Comparison of ENCODE assay signal across 8 mouse cellular contexts in the genomic region with DNA sequence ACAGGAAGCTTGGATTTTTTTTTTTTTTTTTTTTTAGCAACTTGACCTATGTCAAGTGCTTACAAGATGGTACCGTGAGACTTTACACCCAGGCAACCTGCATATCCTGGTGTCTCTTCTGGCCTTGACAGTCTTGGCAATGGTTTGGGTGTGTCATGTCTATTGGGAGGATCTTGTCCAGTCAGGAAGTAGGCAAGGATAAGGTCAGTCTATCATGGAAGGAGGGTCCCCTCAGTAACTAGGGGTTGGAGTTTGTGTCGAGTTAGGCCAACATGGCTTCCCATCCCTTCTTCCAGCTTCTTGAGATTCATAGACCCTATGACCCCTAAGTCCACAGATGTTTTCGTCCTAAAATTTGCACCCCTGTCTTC. TPM values are rescaled to one million over a fixed set of nuclear protein-coding genes. Genes with fewer than 3 reads are reported as not detected.
DNase-seq lines count a peak whose midpoint lies in the region; ATAC-seq and TF ChIP-seq lines count a peak whose summit lies in the region.

No protein-coding gene starts in this region.

- no peak for ATAC-seq in hindbrain, embryonic 12.5 days (ENCODE audit: low FRiP score)
- ATAC-seq in midbrain, embryonic 12.5 days (ENCODE audit: low FRiP score, low read depth), result no peak

- H3K36me3 ChIP-seq in kidney, adult 2 months (ENCODE audit: control insufficient read depth, insufficient read depth, low read length), result no peaks in the 10 kb centered on the region
- 0 out of 2 replicates have a peak, but pooled peaks cover 3% of the 10 kb centered on the region for H3K36me3 ChIP-seq in hindbrain, embryonic 12.5 days
- no peaks in the 10 kb centered on the region for H3K36me3 ChIP-seq in midbrain, embryonic 12.5 days

- H3K9ac ChIP-seq in hindbrain, embryonic 12.5 days, result no peak overlapping the region
- H3K9ac ChIP-seq in midbrain, embryonic 12.5 days (replicated peaks), result peak overlapping the region; percentile 77; the same call in 1 of the 2 replicates

- H3K9me3 ChIP-seq in hindbrain, embryonic 12.5 days (replicated peaks), result no peaks in the 10 kb centered on the region
- H3K9me3 ChIP-seq in midbrain, embryonic 12.5 days, result no peaks in the 10 kb centered on the region

- peaks cover 12% of the 10 kb centered on the region; the same call in 1 of the 2 replicates for H3K4me1 ChIP-seq in kidney, adult 2 months (ENCODE audit: control insufficient read depth, insufficient read depth, low read length)
- H3K4me1 ChIP-seq in bone marrow, adult 2 months (ENCODE audit: control insufficient read depth, insufficient read depth, low read length), result no peaks in the 10 kb centered on the region
- peaks cover 26% of the 10 kb centered on the region for H3K4me1 ChIP-seq in hindbrain, embryonic 12.5 days
- peaks cover 22% of the 10 kb centered on the region for H3K4me1 ChIP-seq in midbrain, embryonic 12.5 days

- no peak for TF ChIP-seq POLR2A in kidney, adult 2 months (IDR thresholded peaks at IDR 0.05; ENCODE audit: low read depth, low read length)
- TF ChIP-seq POLR2A in bone marrow, adult 2 months (IDR thresholded peaks at IDR 0.05; ENCODE audit: borderline replicate concordance, control insufficient read depth, low read depth, low read length), result no peak

- WGBS in kidney, adult 2 months, result 51% methylated on average over 3 of the region's 3 CpGs
- 81% methylated on average over 3 of the region's 3 CpGs for WGBS in bone marrow, adult 2 months
- WGBS in hindbrain, embryonic 12.5 days, result 89% methylated on average over 3 of the region's 3 CpGs
- 90% methylated on average over 3 of the region's 3 CpGs for WGBS in midbrain, embryonic 12.5 days

- H3K27me3 ChIP-seq in kidney, adult 2 months (replicated peaks; ENCODE audit: control insufficient read depth, insufficient read depth, low read length), result no peaks in the 10 kb centered on the region
- H3K27me3 ChIP-seq in hindbrain, embryonic 12.5 days, result peaks cover 3% of the 10 kb centered on the region; the same call in 1 of the 2 replicates
- H3K27me3 ChIP-seq in midbrain, embryonic 12.5 days, result peaks cover 23% of the 10 kb centered on the region; the same call in 1 of the 2 replicates

- peak overlapping the region; percentile 27; the same call in 1 of the 2 replicates for H3K27ac ChIP-seq in kidney, adult 2 months (ENCODE audit: insufficient read depth, low read depth, low read length)
- H3K27ac ChIP-seq in bone marrow, adult 2 months (ENCODE audit: control insufficient read depth, insufficient read depth, low read depth, low read length, poor library complexity), result no peak overlapping the region
- no peak overlapping the region for H3K27ac ChIP-seq in hindbrain, embryonic 12.5 days
- no peak overlapping the region for H3K27ac ChIP-seq in midbrain, embryonic 12.5 days (replicated peaks)

- H3K4me2 ChIP-seq in hindbrain, embryonic 12.5 days (replicated peaks), result peak overlapping the region; percentile 80
- peak overlapping the region; percentile 74 for H3K4me2 ChIP-seq in midbrain, embryonic 12.5 days (replicated peaks)

- TF ChIP-seq CTCF in kidney, adult 2 months (conservative IDR thresholded peaks at IDR 0.05; ENCODE audit: insufficient read depth, insufficient read length, low read depth, low read length), result no peak
- no peak for TF ChIP-seq CTCF in bone marrow, adult 2 months (IDR thresholded peaks at IDR 0.05; ENCODE audit: control insufficient read depth, insufficient read depth, low read length)

- peak overlapping the region; percentile 76; the same call in 1 of the 2 replicates for H3K4me3 ChIP-seq in kidney, adult 2 months (ENCODE audit: insufficient read depth, low read depth, low read length)
- peak overlapping the region; percentile 40 for H3K4me3 ChIP-seq in bone marrow, adult 2 months (replicated peaks; ENCODE audit: control insufficient read depth, low read depth, low read length)
- H3K4me3 ChIP-seq in hindbrain, embryonic 12.5 days, result peak overlapping the region; percentile 68
- peak overlapping the region; percentile 70 for H3K4me3 ChIP-seq in midbrain, embryonic 12.5 days

- no peak for DNase-seq in kidney, adult 2 months
- DNase-seq in kidney, adult 11 months, result no peak
- no peak for DNase-seq in layer of hippocampus, postnatal 25 days (ENCODE audit: extremely low spot score in 1 of 2, low spot score in 1 of 2)
- DNase-seq in thymus, postnatal 0 days (ENCODE audit: low spot score), result no peak
- no peak for DNase-seq in thymus, postnatal 25 days

RNA-seq across cellular contexts. Expression of a gene that starts 0.9 kb away (rescaled TPM):
- polyA plus RNA-seq in kidney, adult 2 months (2012; rRNA removed), result 113 and 135 TPM in 2 replicates
- polyA plus RNA-seq in bone marrow, adult 2 months (2011; ENCODE audit: insufficient read depth, insufficient read length, low replicate concordance, missing spikeins), result 8.9 and 11.6 TPM in 2 replicates
- 13.8 and 15.3 TPM in 2 replicates for polyA plus RNA-seq in hindbrain, embryonic 12.5 days (2016; fragmentation: Nextera tagmentation; extraction: Ambion mirVana)
- polyA plus RNA-seq in midbrain, embryonic 12.5 days (2016; fragmentation: Nextera tagmentation; extraction: Ambion mirVana), result 14.3 and 15.2 TPM in 2 replicates
- total RNA-seq in layer of hippocampus, postnatal 25 days (2021), result 10 to 100 TPM; 67.2 to 75.2 TPM
- 23.2 and 23.6 TPM in 2 replicates for polyA plus RNA-seq in thymus, postnatal 0 days (2015; fragmentation: Nextera tagmentation; extraction: Ambion mirVana)

RNA-seq across cellular contexts. Expression of a gene that starts 24.9 kb away (rescaled TPM):
- not detected in 2 replicates for polyA plus RNA-seq in kidney, adult 2 months (2012; rRNA removed)
- polyA plus RNA-seq in bone marrow, adult 2 months (2011; ENCODE audit: insufficient read depth, insufficient read length, low replicate concordance, missing spikeins), result not detected in 2 replicates
- polyA plus RNA-seq in hindbrain, embryonic 12.5 days (2016; fragmentation: Nextera tagmentation; extraction: Ambion mirVana), result 26.8 and 28.3 TPM in 2 replicates
- 15.3 and 17.1 TPM in 2 replicates for polyA plus RNA-seq in midbrain, embryonic 12.5 days (2016; fragmentation: Nextera tagmentation; extraction: Ambion mirVana)
- 10 to 100 TPM; 21.1 to 23.1 TPM for total RNA-seq in layer of hippocampus, postnatal 25 days (2021)
- polyA plus RNA-seq in thymus, postnatal 0 days (2015; fragmentation: Nextera tagmentation; extraction: Ambion mirVana), result 0.08 TPM in 1 of 2 replicates, not detected in the other

RNA-seq across cellular contexts. Expression of a gene that starts 37.2 kb away (rescaled TPM):
- polyA plus RNA-seq in kidney, adult 2 months (2012; rRNA removed), result 2.9 and 4.6 TPM in 2 replicates
- polyA plus RNA-seq in bone marrow, adult 2 months (2011; ENCODE audit: insufficient read depth, insufficient read length, low replicate concordance, missing spikeins), result 2.1 TPM in 1 of 2 replicates, not detected in the other
- polyA plus RNA-seq in hindbrain, embryonic 12.5 days (2016; fragmentation: Nextera tagmentation; extraction: Ambion mirVana), result 8.8 and 9.9 TPM in 2 replicates
- 3.4 and 3.8 TPM in 2 replicates for polyA plus RNA-seq in midbrain, embryonic 12.5 days (2016; fragmentation: Nextera tagmentation; extraction: Ambion mirVana)
- total RNA-seq in layer of hippocampus, postnatal 25 days (2021), result 1 to 10 TPM; 4.3 to 4.7 TPM
- polyA plus RNA-seq in thymus, postnatal 0 days (2015; fragmentation: Nextera tagmentation; extraction: Ambion mirVana), result 2.1 TPM in 2 replicates

Comparison
In these comparisons a context has a peak if more than half of its experiments do, and no peak if none do; other contexts are left out.
1. RNA of a gene that starts 24.9 kb away (polyA plus RNA-seq): 26.8 to 28.3 TPM in hindbrain, embryonic 12.5 days and 15.3 to 17.1 TPM in midbrain, embryonic 12.5 days; 0.08 TPM in thymus, postnatal 0 days, not detected in kidney, adult 2 months and not detected in bone marrow, adult 2 months; every median in the first group is over 10 times any median in the second.
2. Peak in every context shown above with its lines, with median percentiles within 50 percentile points of each other: H3K4me3 ChIP-seq.